10 mouse cellular contexts compared by ENCODE assay signal in the genomic region with DNA sequence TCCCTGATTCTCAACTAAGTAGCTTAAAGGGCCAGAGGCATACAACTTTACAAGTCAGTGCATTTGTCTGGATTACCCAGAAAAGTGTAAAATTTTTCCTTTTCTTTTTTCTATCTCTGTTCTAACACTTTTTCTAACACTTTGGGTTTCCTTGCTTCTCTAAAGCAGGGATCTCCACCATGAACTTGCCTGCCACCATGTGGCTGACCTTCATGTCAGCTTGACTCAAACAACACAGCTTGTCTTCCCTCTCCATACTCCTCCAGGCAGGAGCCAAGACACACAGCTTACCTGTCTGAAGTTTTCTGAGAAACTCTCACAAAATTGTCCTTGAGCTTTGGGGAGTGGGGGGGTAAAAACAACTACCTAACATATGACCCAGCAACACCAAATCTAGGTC. TPM values are rescaled to one million over a fixed set of nuclear protein-coding genes. Genes with fewer than 3 reads are reported as not detected.
A peak's percentile ranks its signal among the peaks of the same experiment; 100 is the strongest.
DNase-seq lines count a peak whose midpoint lies in the region; ATAC-seq lines count a peak whose summit lies in the region.
"Had no signal": no experiment of that assay in that cellular context is flagged by ENCODE, and none has a peak within 500 bp of the region (broad histone marks: within the 10 kb centered on the region; RNA-seq: fewer than 3 reads in every experiment).

No protein-coding gene starts in this region.

- ATAC-seq in hindbrain, embryonic 12.5 days (ENCODE audit: low FRiP score) = no peak
- ATAC-seq in megakaryocyte, adult 5-6 weeks (ENCODE audit: poor library complexity, severe bottlenecking) = no peak
- ATAC-seq: activated CD4-positive, CD25-positive, alpha-beta regulatory T cell, adult 4 months had no signal

- no peaks in the 10 kb centered on the region for H3K27me3 ChIP-seq in hindbrain, embryonic 12.5 days
- H3K27me3 ChIP-seq: limb, embryonic 12.5 days had no signal

- DNase-seq in gastrocnemius, postnatal 14 days = peak; percentile 35
- no peak for DNase-seq in gastrocnemius, postnatal 25 days
- peak; percentile 43 for DNase-seq in urinary bladder, postnatal 14 days (ENCODE audit: low spot score)
- DNase-seq in urinary bladder, postnatal 10 days (ENCODE audit: low spot score) = no peak
- DNase-seq in kidney, postnatal 25 days = peak; percentile 66
- DNase-seq in left cerebral cortex, adult 8-10 months (ENCODE audit: low spot score in 2 of 2) = no peak

- H3K9me3 ChIP-seq in hindbrain, embryonic 12.5 days (replicated peaks) = no peaks in the 10 kb centered on the region; the same call in 1 of the 2 replicates
- H3K9me3 ChIP-seq: limb, embryonic 12.5 days had no signal

- H3K9ac ChIP-seq in hindbrain, embryonic 12.5 days = no peak overlapping the region
- H3K9ac ChIP-seq: limb, embryonic 12.5 days had no signal

- no peak overlapping the region for H3K4me2 ChIP-seq in hindbrain, embryonic 12.5 days (replicated peaks)
- H3K4me2 ChIP-seq: limb, embryonic 12.5 days had no signal

- no peaks in the 10 kb centered on the region for H3K4me1 ChIP-seq in hindbrain, embryonic 12.5 days
- H3K4me1 ChIP-seq: limb, embryonic 12.5 days had no signal

- intact Hi-C loops in gastrocnemius, postnatal 14 days (cut with DNase I; ENCODE audit: low total_unique reads) = loop anchor here (10.0 kb wide), 1 partner anchor 313 kb away; no protein-coding TSS in a partner anchor

- H3K4me3 ChIP-seq in hindbrain, embryonic 12.5 days = no peak overlapping the region
- H3K4me3 ChIP-seq: limb, embryonic 12.5 days had no signal

- H3K27ac ChIP-seq in hindbrain, embryonic 12.5 days = no peak overlapping the region
- H3K27ac ChIP-seq: limb, embryonic 12.5 days had no signal

- no peaks in the 10 kb centered on the region for H3K36me3 ChIP-seq in hindbrain, embryonic 12.5 days
- H3K36me3 ChIP-seq: limb, embryonic 12.5 days had no signal

RNA-seq across cellular contexts. Expression of a gene that starts 17.9 kb away (rescaled TPM):
- total RNA-seq in gastrocnemius, postnatal 14 days (2021) = 10 to 100 TPM; 51.2 to 56.9 TPM
- 10 to 100 TPM; 70.1 to 81.7 TPM for total RNA-seq in gastrocnemius, postnatal 25 days (2021)
- 23.2 and 24.5 TPM in 2 replicates for polyA plus RNA-seq in hindbrain, embryonic 12.5 days (2016; fragmentation: Nextera tagmentation; extraction: Ambion mirVana)
- 10 to 100 TPM; 36.9 to 39.8 (median 37.8) TPM for total RNA-seq in left cerebral cortex, adult 8-10 months (2022)
- total RNA-seq in megakaryocyte, adult 5-6 weeks (2015) = 57.3 and 65.8 TPM in 2 replicates
- total RNA-seq in megakaryocyte, adult 5-6 weeks (2017) = 52.9 and 59.6 TPM in 2 replicates

Comparison
In these comparisons a context has a peak if more than half of its experiments do, and no peak if none do; other contexts are left out.
1. DNase-seq: peak in gastrocnemius, postnatal 14 days (single experiment), urinary bladder, postnatal 14 days (single experiment) and kidney, postnatal 25 days (2 of 2); none in gastrocnemius, postnatal 25 days (single experiment), urinary bladder, postnatal 10 days (single experiment) and left cerebral cortex, adult 8-10 months (0 of 2).